Mouse (Mus musculus) bone marrow macrophage, adult 2 months (primary cell): Measurements from ENCODE around the gene St14.

Source experiments
- CTCF ChIP-seq: IDR thresholded peaks from 2 replicates; pipeline ENCODE4 v1.5.1; 2012; ENCODE audit warnings: low read depth, mild to moderate bottlenecking, low read length, moderate library complexity
- POLR2A ChIP-seq: IDR thresholded peaks from 2 replicates; pipeline ENCODE4 v1.6.1; 2012; ENCODE audit warnings: mild to moderate bottlenecking, low read depth, low read length, borderline replicate concordance

GRCm38 (mm10) chr9:31115586-31115985, 16.1 kb downstream of the St14 start:
- TF ChIP-seq CTCF (no peak), POLR2A (no peak)
